Mouse (Mus musculus): Measurements from ENCODE around the gene Lbr.

DNA sequence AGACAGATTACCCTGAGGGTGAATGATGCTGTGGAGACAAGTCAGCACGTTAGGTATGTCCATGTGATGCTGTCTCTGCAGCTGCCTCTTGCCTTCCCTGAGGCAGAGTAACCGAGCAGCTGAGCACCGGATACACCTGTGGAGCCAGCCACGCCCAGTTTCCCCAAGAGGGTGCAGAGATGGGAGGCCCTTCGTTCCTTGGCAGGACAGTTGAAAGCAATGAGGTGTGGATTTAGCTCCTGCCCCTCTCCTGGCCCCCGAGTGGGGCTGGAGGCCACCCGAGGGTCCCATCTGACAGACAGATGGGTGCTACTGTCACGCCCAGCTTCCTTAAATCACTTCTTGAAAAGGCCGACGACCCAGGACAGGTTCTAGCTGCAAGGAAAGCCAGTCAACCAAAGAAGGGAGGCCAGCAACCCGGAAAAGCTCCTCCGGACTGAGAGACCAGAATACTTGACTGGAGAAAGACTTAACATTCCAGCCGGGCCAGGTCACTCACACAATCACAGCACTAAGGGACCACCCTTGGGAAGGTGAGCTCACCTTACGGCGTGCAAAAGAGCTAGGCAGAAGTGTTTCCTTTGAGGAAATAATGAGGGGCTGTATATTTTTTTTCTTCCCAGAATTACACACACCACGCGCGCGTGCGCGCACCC is 10.4 kb upstream of the Lbr start:
- TF ChIP-seq EP300 (IDR thresholded peaks at IDR 0.05; ENCODE audit: low read depth) (no peak), CTCF (IDR thresholded peaks at IDR 0.05; ENCODE audit: low read depth) (no peak)
